Mouse (Mus musculus): ENCODE measurements around the gene Ankrd55. TPM values are rescaled to one million over a fixed set of nuclear protein-coding genes. Genes with fewer than 3 reads are reported as not detected.

Gene Ankrd55
- polyA plus RNA-seq, 1 experiment from 2014 or later = 0.09 TPM

GRCm38 (mm10) chr13:112433271-112433670 lies 145.0 kb downstream of the Ankrd55 start:
- no peak overlapping the region for H3K27ac ChIP-seq
- no peak overlapping the region for H3K4me3 ChIP-seq (replicated peaks)
- peaks cover 4% of the 10 kb centered on the region; the same call in 1 of the 2 replicates for H3K4me1 ChIP-seq (replicated peaks)
- H3K27me3 ChIP-seq = no peaks in the 10 kb centered on the region
- no peak for DNase-seq
- no peak overlapping the region for H3K9ac ChIP-seq
- H3K4me2 ChIP-seq = no peak overlapping the region
- H3K36me3 ChIP-seq = no peaks in the 10 kb centered on the region
- no peaks in the 10 kb centered on the region for H3K9me3 ChIP-seq (replicated peaks)
- WGBS (ENCODE audit: insufficient replicate concordance) = 16% methylated on average over 5 of the region's 5 CpGs
- no peak for ATAC-seq (ENCODE audit: low read depth)

Other genes starting within 250 kb of the Ankrd55 start
- 4.3 and 7.0 TPM in 2 replicates for gene Il6st, start 175.6 kb downstream of the Ankrd55 start, polyA plus RNA-seq (2015; fragmentation: Nextera tagmentation; extraction: Ambion mirVana)

All from liver, embryonic 13.5 days (tissue).